Mouse (Mus musculus) kidney, postnatal 10 days (tissue): ENCODE data around the gene Slc22a27.
"Not testable (repeated sequence)": the region's sequence is repeated elsewhere in the genome, so short reads cannot be mapped to it uniquely, and the experiment has no call there.

Experiments
- DNase-seq: peaks from one replicate; pipeline ENCODE4 v3.0.0; 2021; ENCODE audit warnings: mixed read lengths

The Slc22a27 gene

GRCm38 (mm10) chr19:7965927-7966326 is at the start of gene Slc22a27:
TSS of gene Slc22a27 (minus strand) at chr19:7966027.
- DNase-seq = not testable (repeated sequence)

- not testable (repeated sequence) for DNase-seq
These were observed 45.8 kb upstream of the Slc22a27 start for GRCm38 (mm10) chr19:8011596-8011995.

GRCm38 (mm10) chr19:8009086-8009485 is 43.3 kb upstream of the Slc22a27 start:
- DNase-seq = not testable (repeated sequence)

- DNase-seq = no peak
These were observed 2.9 kb upstream of the Slc22a27 start for GRCm38 (mm10) chr19:7968703-7969102.

GRCm38 (mm10) chr19:7966550-7966949 is 723 bp upstream of the Slc22a27 start:
- not testable (repeated sequence) for DNase-seq

- DNase-seq = not testable (repeated sequence)
These were observed 26.4 kb downstream of the Slc22a27 start for GRCm38 (mm10) chr19:7939391-7939790.

GRCm38 (mm10) chr19:7876626-7877025 is 89.2 kb downstream of the Slc22a27 start:
- no peak for DNase-seq

GRCm38 (mm10) chr19:7829851-7830250 is 136.0 kb downstream of the Slc22a27 start:
- no peak for DNase-seq
